Mouse (Mus musculus): Measurements from ENCODE around the gene Ints6.

Gene Ints6

DNA sequence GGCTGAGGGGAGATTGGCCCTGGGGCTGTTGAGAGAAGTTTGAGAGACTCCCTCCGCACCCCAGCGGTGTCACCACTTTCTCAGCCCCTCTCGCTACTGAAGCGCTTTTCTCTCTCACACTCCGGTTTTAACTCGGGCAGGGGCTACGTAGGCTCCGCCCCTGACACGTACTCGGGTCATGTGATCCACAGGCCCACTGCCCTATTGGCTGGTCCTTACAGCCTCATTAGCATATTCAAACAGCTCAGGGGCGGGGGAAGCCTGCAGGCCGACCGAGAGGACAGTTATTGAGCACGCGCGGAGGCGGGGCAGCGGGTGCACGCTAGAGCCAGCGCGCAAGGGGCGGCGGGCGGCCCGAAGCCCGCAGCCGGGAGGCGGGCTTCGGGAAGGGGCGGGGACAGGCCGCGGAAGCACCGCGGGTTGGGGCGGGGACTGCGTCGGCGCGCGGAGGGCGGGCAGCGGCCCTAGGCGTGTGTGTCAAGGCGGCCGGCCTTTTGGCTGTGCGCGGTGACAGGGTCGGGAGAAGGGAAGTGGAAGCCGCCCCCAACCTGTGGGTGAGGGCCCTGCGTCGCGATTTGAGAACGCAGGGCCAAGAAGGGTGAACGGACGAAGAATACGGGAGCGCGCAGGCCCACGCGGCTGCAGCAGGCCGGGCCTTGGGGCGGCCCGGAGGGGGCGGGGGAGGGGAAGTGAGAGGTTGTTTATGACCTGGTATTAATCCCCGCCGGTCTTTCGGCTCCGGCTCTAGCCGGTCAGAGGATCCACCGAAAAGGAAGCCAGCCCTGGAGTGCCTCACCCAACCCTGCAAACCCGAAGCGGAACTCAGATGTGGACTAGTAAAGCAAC lies at the start of gene Ints6:
TSS of gene Ints6 (minus strand) at position 134 of the 846 bp plus-strand sequence.
- peak; percentile 98 for DNase-seq (ENCODE audit: low read depth, low spot score)

DNA sequence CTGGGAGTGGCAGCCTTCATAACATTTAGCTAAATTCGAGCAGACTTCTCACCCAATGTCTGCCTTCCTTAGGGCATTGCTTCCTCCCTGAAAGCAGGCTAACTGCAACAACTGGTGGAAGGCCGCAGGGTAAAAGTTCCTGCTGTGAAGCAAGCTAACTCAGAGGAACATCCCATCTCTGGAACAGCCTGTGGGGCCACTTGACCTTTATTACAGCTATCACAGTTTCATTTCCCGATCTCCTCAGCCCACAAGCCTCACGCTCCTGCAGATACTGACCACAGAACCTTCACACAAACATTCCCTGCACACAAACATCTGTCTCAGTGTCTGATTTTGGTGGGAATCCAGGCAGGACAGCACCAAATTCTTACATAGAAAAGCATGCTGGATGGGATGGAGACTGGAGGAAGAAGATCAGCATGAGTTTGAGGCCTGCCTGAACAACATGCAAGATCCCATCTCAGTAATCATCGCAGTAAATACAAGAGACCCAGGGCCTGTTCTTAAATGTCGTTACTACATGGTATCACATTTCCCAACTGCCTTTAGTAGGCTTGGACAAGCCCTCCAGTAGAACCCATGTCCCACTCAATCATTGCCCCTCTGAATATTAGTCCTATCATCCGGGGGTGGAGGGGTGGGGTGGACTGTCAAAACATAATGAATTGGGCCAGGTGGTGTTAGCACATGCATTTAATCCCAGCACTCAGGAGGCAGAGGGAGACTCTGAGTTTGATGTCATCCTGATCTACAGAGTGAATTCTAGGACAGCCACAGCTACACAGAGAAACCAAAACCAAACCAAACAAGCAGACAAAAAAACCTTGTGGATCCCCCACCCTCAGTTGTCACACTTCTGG lies 47.9 kb upstream of the Ints6 start:
- DNase-seq (ENCODE audit: low read depth, low spot score) = no peak

DNA sequence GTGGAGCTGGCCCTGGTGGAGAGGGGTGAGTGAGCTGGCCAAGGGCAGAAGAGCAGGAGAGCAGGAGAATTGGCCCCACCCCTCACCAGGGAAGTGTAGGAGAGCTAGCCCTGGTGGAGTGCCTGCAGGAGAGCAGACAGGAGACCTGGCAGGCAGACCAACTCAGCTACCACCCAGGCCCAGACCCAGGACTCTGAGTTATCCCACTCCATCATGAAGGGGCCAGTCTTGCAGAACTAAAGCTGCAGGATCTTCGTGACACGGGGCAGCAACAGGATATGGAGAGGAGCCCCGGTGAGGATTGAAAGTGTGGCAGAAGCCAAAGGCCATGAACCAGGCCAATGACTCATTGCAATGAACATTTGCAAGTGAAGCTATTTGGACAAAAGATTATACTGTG lies 46.0 kb upstream of the Ints6 start:
- no peak for DNase-seq (ENCODE audit: low read depth, low spot score)

DNA sequence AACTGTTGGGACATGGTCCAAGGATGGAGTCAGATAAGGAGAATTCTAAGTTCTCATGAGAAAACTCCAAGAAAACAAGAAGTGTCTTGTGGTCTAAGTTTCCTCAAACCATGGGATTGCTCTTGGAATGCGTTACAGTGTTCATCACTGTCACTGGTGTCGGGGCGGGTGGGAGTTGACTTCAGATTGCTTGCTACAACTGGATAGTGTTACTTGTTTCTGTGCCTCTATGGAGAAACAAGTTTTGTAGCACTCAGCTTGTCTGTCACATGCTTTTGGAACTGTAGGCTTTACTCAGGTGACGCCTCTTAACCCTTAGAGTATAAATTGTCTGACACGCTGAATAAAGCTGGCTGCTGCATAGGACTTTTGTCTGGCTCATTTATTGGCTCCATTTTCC lies 42.2 kb upstream of the Ints6 start:
- DNase-seq (ENCODE audit: low read depth, low spot score) = no peak

DNA sequence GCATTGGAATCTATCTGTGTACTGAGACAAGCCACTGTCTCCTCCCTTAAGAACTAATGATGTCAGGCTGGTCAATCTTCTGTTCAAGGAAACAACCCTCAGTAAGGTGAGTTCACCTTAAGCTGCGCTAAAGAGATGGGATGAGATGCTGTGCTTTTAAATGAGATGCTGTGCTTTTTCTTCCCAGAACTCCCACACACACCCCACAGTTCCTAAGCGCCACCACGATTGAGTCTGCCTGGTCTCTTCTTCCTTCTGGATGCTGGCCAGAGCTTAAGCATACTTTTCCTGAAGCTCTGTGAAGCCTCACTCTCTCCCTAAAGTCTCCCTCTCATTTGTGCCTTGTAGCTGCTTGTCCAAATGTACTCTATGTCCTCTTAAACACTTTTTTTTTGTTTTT lies 39.8 kb upstream of the Ints6 start:
- no peak for DNase-seq (ENCODE audit: low read depth, low spot score)

DNA sequence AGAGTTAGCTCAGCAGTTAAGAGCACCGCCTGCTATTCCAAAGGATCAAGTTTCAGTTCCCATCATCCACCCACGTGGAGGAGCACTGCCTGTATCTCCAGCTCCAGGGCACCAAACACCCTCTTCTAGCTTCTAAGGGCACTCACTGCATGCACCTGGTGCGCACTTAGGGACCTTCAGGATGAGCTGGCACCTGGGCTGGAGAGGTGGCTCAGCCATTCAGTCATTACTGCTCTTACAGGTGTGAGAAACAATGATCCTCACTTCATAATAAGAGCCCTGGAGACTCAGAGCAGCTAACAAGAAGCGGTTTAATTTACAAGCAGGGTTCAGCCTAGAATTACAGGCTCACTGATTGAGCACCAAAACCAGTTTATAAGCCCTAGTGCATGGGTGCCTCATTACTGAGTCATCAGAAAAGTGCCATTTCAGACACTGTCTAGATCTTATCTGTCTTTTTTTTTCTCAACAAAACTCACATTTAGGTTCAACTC lies 37.7 kb upstream of the Ints6 start:
- DNase-seq (ENCODE audit: low read depth, low spot score) = peak; percentile 18

DNA sequence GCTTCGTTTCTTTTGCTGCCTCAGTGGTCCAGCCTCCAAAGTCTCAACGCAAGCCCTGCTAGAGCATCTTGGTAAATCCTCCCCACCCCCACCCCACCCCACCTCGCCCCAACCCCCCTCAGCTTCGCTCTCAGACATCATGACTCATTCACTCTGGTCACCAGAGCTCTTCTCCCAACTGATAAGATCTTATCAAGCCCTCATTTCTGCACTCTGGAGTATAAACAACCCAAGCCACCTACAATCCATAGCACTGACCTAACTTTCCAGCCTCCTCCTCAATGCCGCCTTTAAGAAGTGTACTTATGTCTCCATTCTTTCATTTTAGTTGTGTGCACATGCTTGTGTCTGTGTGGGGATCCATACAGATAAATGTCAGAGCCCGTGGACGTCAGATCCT lies 34.8 kb upstream of the Ints6 start:
- DNase-seq (ENCODE audit: low read depth, low spot score) = no peak

DNA sequence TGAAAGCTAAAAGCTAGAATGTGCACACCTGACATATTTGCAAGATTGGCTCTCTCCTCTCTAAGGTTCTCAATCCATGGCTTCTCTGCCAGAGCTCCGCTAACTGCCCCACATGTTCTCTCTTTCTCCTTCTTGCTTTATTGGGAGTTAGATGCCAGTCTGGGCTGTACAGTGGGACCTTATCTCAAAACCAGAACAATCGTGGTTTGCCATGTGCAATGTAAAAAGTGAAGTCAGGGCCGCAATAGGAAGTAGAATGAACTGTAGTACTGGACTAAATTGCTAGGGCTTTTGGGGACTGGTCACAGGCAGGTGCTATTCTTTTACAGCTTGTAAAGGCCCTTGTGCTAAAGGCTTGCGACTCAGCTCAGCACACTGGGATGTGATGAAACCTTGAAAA lies 28.3 kb upstream of the Ints6 start:
- DNase-seq (ENCODE audit: low read depth, low spot score) = no peak

DNA sequence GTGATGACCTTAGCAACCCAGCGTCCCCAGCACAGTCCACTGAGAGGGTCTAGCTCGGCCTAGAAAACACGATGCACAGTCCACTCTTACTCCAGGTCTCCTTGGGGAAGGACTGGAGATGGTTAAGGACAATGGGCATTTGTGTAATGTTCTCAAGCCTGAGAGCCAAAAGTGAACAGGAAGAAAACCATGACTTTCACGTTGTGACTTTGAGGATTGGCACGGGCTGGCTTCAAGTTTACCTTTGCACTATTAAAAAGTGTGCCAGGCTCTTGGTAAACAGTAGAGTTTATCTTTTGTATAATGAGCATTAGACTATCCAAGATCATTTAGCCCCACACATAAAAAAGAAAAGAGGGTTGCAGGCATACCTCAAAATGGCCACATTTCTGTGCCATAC lies 22.0 kb upstream of the Ints6 start:
- DNase-seq (ENCODE audit: low read depth, low spot score) = no peak

DNA sequence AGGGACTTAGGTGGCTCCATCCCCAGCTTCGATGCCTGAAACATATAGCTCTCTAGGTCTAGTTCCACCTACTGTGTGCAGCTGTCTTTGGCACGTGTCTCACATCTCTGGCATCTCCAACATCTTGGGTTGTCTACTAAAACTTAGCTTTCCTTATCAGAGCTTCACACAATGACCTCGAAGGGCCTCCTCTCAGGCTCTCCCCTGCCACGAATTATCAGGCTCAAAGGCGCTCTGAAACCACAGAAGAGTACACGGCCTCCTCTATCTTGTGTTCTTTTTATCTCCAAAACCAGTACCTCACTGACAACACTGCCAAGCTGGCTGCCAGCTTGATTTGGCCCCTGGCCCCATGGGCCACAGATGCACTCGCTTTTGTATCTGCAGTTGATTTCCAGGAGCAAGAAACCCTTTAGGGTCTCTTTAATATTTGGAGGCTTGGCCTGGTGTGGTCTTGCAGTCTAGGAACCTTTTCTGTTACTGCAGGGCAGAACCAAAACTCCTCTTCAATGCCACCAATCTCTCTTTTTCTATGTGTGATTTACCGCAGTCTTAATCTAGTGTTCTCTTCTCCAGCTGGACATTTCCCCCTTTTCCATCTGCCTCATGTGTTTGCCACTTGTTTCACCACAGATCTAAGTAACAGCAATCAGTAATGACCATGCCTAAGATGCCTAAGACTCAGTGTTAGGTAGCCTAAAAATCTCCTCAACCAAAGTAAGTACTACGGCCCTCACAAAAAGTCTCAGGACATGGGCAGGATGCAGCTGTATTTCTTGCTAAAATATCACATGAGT lies 19.7 kb upstream of the Ints6 start:
- DNase-seq (ENCODE audit: low read depth, low spot score) = no peak

DNA sequence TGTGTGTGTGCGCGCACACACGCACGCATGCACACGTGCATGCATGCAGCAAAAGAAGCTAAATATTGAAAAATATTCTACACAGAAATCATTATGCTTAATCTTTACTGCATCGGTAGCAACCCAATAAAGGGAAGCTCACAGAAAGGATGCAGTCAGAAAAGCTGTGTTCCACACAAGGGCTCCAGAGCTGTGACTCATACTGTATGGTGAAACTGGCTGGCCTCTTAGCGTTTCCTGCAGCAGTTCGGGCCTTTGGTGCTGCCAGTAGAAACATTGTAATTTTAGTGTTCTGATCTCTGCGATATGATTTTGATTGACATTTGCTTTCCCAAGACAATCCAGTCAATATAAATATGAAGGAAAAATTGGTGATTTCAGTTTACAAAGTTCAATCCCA lies 17.1 kb upstream of the Ints6 start:
- no peak for DNase-seq (ENCODE audit: low read depth, low spot score)

DNA sequence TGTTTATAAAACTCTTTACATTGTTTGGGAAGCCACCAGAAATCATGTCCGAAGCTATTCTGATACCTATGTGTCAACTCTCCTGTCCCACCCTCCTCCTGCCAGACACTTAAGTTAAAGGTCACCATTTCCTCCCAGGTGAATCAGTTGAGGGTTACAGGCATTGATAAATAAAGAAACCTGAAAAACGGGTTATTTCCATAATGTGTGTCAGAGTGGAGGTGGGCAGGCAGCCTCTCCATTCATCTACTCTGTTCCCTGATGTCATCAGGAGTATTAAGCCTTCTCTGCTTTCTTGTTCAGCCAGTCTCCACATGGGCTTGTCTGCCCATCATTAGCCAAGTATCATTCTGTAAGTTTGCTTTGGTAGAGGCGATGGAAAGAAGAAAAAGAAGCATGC lies 14.1 kb upstream of the Ints6 start:
- no peak for DNase-seq (ENCODE audit: low read depth, low spot score)

DNA sequence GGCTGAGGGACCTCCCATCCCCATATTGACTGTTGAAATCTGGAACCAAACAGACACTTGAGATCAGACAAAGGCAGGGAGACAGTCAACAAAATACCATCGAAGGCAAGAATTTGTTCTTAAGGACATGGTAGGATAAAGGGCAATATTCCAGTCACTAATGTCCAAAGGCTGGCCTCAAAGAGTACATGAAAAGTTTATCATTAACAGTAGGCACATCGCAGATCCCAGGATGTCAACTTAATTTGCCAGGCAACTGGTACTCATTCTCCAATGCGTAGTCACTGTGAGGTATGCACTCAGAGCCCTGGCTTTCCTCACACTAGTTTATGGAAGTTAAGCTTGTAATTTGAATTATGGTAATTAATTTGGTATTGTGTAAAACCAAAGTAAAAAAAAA lies 13.3 kb upstream of the Ints6 start:
- DNase-seq (ENCODE audit: low read depth, low spot score) = no peak

DNA sequence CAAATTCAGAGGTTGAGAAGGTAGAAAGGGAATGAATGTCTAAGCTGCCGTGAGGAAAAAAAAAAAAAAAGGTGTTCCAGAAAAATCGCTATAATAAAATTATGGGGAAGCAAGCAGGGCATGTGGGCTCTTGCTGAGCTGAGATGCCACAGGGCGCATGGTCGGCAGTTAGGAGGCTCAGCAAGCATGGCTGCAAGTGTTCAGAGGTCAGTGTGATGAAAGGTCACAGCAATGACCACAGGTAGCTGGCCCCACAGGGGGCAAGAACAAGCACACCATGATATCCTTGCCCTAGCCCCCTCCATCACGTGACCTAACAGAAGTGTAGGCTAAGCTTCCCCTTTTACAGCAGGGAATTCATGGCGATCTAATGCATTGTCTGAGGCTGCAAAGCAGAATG lies 12.8 kb upstream of the Ints6 start:
- DNase-seq (ENCODE audit: low read depth, low spot score) = no peak

DNA sequence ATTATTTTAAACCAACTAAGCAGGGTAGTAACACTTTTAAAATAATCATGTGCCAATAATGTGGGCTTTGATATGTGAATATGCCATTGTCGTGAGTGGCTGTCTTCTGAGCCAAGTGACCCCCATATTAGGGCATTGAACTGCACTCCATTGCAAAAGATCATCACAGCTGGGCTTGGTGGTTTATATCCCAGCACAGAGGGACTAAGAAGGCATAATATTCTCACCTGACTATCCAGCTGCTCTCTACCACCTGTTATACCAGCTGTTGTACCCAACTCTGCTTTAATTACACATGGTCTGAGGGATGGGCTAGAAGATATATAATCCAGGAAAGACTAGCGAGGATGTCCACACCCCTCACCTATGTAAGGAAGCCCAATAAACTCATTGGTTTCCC lies 4.4 kb upstream of the Ints6 start:
- DNase-seq (ENCODE audit: low read depth, low spot score) = no peak

DNA sequence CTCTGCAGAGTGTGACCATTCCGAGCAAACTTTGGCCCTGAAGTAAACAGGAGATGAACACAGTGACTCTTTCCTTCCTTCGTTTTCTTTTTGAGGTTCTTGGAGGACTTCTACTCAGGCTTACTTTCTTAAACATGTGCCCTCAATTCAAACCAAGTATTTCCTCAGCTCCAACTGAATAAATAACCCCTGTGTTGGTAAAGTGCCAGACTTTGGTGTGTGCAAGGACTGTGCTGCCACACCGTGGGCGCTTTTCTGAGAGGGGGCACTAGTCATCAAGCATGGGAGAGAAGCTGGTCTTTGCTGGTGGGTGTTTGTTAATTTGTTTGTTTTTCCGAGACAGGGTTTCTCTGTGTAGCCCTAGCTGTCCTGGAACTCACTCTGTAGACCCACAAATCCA lies 3.4 kb upstream of the Ints6 start:
- no peak for DNase-seq (ENCODE audit: low read depth, low spot score)

DNA sequence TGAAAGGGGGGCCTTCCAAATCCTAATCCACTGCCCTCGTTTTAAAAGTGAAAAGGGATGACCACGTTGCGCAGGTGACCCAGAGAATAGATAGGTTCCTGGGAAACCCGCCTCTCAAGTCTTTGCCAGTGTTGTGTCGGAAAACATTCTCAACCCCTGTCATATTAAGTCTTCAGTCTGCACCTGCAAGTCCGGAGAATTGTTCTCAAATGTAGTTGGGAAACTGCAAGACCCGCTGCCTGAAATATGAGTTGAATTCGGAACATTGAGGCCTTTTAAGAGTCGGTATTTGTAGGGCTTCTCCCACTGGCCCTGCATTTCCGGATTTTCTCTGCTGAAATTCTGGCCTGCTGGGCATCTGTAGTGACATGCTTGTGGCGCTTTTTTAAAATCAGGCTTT lies 974 bp upstream of the Ints6 start:
- DNase-seq (ENCODE audit: low read depth, low spot score) = peak; percentile 9

DNA sequence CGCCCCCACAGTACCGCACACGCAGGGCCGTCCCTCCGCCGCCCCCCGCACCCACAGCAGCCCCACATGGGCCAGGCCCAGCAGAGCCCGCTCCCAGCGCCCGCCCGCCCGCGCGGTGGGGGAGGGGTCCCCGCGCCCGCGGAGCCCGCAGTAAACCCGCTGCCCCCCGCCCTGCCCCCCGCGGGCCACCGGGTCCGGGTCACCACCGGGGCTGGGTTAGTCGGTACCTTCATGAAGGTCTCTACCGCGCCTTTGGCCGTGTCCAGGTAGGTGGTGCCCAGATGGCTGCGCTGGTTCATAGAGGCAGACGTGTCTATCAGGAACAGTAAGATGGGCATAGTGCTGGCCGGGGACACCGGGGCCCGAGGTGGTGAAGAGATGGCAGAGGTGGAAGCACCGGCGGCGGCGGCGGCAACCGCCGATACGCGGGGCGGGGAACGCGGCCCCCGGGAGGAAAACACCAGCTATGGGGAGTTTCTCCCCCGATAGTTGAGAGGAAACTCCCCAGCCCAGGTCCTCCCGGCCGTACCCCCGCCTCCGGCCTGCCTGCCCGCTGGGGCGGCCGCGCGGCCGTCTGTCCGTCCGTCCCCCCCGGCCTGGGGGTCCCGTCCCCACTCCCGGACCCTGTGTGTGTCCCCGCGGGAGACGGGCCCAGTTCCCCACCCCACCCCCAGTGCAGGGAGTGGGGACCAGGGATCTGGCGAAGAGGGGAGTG lies 491 bp downstream of the Ints6 start:
- DNase-seq (ENCODE audit: low read depth, low spot score) = peak; percentile 16

DNA sequence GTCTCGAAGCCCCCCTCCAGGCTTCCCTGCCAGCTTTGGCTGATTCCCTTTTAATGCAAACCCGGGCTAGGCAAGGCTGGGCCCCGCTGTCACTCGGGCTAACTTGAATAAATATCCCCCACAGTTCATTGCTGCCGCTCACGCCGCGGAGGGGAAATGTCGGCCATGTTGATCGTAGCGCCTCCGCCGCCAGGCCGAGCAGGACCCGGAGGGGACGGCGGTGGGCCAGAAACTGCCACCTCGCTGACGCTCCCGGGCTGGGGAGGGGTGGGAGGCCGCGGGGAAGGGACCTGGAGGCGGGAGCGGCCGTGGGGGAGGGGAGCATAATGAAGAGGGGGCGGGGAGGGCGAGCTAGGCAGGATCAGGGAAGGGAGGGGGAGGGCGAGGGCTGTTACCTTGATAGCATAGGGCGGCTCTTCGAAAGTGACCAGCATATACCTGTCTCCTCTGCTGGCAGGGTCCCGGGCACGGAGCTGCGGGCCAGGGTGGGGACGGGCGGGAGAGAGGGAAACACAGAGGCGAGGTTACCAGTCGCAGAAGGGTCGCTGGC lies 1.1 kb downstream of the Ints6 start:
- peak; percentile 45 for DNase-seq (ENCODE audit: low read depth, low spot score)

DNA sequence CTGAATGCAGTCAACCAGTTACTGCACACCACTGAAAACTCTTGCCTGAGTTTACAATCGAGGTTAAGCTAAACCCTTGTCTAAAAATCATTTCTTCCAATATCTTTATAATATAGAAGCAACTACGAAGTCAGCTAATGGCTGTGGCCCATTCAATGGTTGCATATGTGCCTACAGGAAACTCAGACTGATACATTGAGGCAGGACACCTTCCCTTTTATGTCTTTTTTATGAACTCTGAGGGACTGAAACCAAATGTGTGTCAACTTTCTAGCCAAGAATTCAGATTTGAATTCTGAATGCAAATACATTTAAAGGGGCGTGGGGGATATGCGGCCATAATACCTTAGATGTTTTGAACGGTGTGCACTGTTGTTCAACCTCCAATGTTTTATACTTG lies 2.3 kb downstream of the Ints6 start:
- no peak for DNase-seq (ENCODE audit: low read depth, low spot score)

DNA sequence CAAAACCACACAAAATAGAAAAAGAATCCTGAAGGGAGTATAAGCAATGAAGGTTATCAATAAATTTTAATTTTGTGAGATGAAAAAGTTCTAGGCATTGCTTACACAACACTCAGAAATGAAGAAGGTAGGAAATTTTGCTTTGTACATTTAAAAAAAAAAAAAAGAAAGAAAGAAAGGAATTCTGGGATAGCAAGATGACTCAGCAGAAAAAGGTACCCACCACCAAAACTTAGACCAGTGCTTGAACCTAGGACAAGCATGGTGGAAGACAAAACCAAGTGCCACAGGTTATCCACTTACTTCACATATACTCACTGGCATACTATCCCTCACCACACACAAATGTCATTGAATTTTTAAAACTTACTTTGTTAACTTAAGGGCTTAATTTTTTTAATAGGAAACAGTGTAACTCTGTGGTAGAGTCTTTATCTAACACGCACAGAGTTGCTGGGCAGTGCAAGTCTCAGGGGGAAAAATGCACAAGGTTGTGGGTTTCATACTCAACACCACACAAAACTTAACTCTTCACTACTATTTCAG lies 5.8 kb downstream of the Ints6 start:
- no peak for DNase-seq (ENCODE audit: low read depth, low spot score)
